Comparison of ENCODE assay signal across 25 mouse cellular contexts in genomic region chr3:122693039-122693438, GRCm38 (mm10). TPM values are rescaled to one million over a fixed set of nuclear protein-coding genes. Genes with fewer than 3 reads are reported as not detected.
A peak's percentile ranks its signal among the peaks of the same experiment; 100 is the strongest.
DNase-seq lines count a peak whose midpoint lies in the region; ATAC-seq and TF ChIP-seq lines count a peak whose summit lies in the region.
"Had no signal": no experiment of that assay in that cellular context is flagged by ENCODE, and none has a peak within 500 bp of the region (broad histone marks: within the 10 kb centered on the region; RNA-seq: fewer than 3 reads in every experiment).

No protein-coding gene starts in this region.

- peaks cover 0 to 2% of the 10 kb centered on the region in 2 experiments; a peak in 2 of 4 replicates for H3K36me3 ChIP-seq in MEL (ENCODE audit: control insufficient read depth in 1 of 2, insufficient read depth in 2 of 2, low read length in 2 of 2)
- H3K36me3 ChIP-seq: embryonic facial prominence, embryonic 10.5 days; embryonic facial prominence, embryonic 12.5 days; forebrain, embryonic 15.5 days; G1E had no signal

- no peak overlapping the region for H3K9ac ChIP-seq in MEL (ENCODE audit: control insufficient read depth, low read depth, low read length, poor library complexity, severe bottlenecking)
- H3K9ac ChIP-seq: embryonic facial prominence, embryonic 12.5 days; forebrain, embryonic 13.5 days; forebrain, embryonic 15.5 days; forebrain, postnatal 0 days had no signal

- H3K27me3 ChIP-seq in MEL (ENCODE audit: control insufficient read depth in 1 of 2, insufficient read depth in 2 of 2, low read length in 2 of 2), result no peaks in the 10 kb centered on the region
- H3K27me3 ChIP-seq: CH12.LX; embryonic facial prominence, embryonic 12.5 days; forebrain, embryonic 13.5 days; forebrain, embryonic 15.5 days; Patski had no signal

- DNase-seq in 416B (ENCODE audit: low read depth) (peak; percentile 70), MEL (ENCODE audit: low read depth, low spot score) (peak; percentile 71)
- no peak for DNase-seq in testis, postnatal 14 days (ENCODE audit: low spot score)
- DNase-seq in cerebellum, adult 9-11 months, result no peak
- no peak for DNase-seq in gastrocnemius, adult 2 months
- DNase-seq: adrenal gland, adult 8-10 months; adrenal gland, postnatal 14 days; adrenal gland, postnatal 36 days; B cell, adult 2 months; cerebellum, adult 11-12 months; cerebellum, adult 2 months; cerebellum, adult 9-10 months; cerebellum, postnatal 14 days; cerebellum, postnatal 36 days; forebrain, postnatal 0 days had no signal

- peaks cover 5 to 6% of the 10 kb centered on the region in 2 experiments; a peak in 3 of 4 replicates for H3K4me1 ChIP-seq in MEL (ENCODE audit: control insufficient read depth in 1 of 2, insufficient read depth in 2 of 2, low read length in 2 of 2)
- H3K4me1 ChIP-seq: embryonic facial prominence, embryonic 10.5 days; embryonic facial prominence, embryonic 12.5 days; forebrain, embryonic 13.5 days; forebrain, embryonic 15.5 days had no signal

- peak; percentile 72 to 76 for TF ChIP-seq EP300 in MEL (IDR thresholded peaks at IDR 0.05; ENCODE audit: low read depth in 1 of 2, low read length in 2 of 2)

- peak; percentile 81 for ATAC-seq in common myeloid progenitor, adult 5-6 weeks (replicated peaks; ENCODE audit: low read depth, poor library complexity, severe bottlenecking)
- ATAC-seq: activated CD4-positive, CD25-positive, alpha-beta regulatory T cell, adult 4 months; CD4-positive, CD25-positive, alpha-beta regulatory T cell, adult 4 months; forebrain, embryonic 13.5 days; forebrain, embryonic 15.5 days; forebrain, postnatal 0 days; Patski had no signal

- H3K27ac ChIP-seq in MEL (ENCODE audit: control insufficient read depth, low read depth, low read length), result peak overlapping the region; percentile 63
- no peak overlapping the region for H3K27ac ChIP-seq in gastrocnemius, adult 2 months
- H3K27ac ChIP-seq: embryonic facial prominence, embryonic 10.5 days; embryonic facial prominence, embryonic 12.5 days; forebrain, embryonic 13.5 days; forebrain, embryonic 15.5 days had no signal

- H3K79me2 ChIP-seq in MEL (ENCODE audit: control insufficient read depth, insufficient read depth, low read length, poor library complexity), result no peaks in the 10 kb centered on the region

- TF ChIP-seq RAD21 in MEL (IDR thresholded peaks at IDR 0.05; ENCODE audit: low read depth, low read length), result no peak

- intact Hi-C loops in gastrocnemius, adult 2 months (cut with DNase I), result no loop called here

- no peak overlapping the region for H3K4me3 ChIP-seq in MEL (ENCODE audit: control insufficient read depth in 1 of 2, insufficient read depth in 1 of 2, low read depth in 2 of 2, low read length in 2 of 2)
- H3K4me3 ChIP-seq in gastrocnemius, adult 2 months, result no peak overlapping the region
- H3K4me3 ChIP-seq: embryonic facial prominence, embryonic 10.5 days; embryonic facial prominence, embryonic 12.5 days; forebrain, embryonic 13.5 days; forebrain, embryonic 15.5 days had no signal

- no peaks in the 10 kb centered on the region for H3K9me3 ChIP-seq in MEL (replicated peaks; ENCODE audit: insufficient read depth, low read length)
- H3K9me3 ChIP-seq: embryonic facial prominence, embryonic 10.5 days; embryonic facial prominence, embryonic 12.5 days; forebrain, embryonic 13.5 days; forebrain, embryonic 15.5 days; G1E had no signal

- no peak for TF ChIP-seq CTCF in MEL (IDR thresholded peaks at IDR 0.05 in 2 of 3, conservative IDR thresholded peaks at IDR 0.05 in 1 of 3; ENCODE audit: control insufficient read depth in 1 of 3, insufficient read depth in 1 of 3, low read depth in 2 of 3, low read length in 3 of 3, poor library complexity in 1 of 3, severe bottlenecking in 1 of 3)
- no peak for TF ChIP-seq CTCF in gastrocnemius, adult 2 months (IDR thresholded peaks at IDR 0.05)

- TF ChIP-seq POLR2A in MEL (IDR thresholded peaks at IDR 0.05; ENCODE audit: control insufficient read depth in 1 of 2, insufficient read depth in 1 of 2, low read depth in 1 of 2, low read length in 2 of 2, poor library complexity in 1 of 2), result no peak

TF ChIP-seq in MEL, 35 proteins besides CTCF, POLR2A, EP300 and RAD21:
- TF ChIP-seq ZNF384 (IDR thresholded peaks at IDR 0.05; ENCODE audit: low read depth, low read length) (no peak), TCF12 (IDR thresholded peaks at IDR 0.05; ENCODE audit: low read depth, low read length) (peak; percentile 14; the same call in 1 of the 2 replicates), MYC (IDR thresholded peaks at IDR 0.05; ENCODE audit: low read depth, low read length) (peak; percentile 59; the same call in 1 of the 2 replicates), RCOR1 (IDR thresholded peaks at IDR 0.05; ENCODE audit: low read depth, low read length) (0 out of 2 replicates have a peak, but pooled peaks have one; percentile 22), CHD1 (IDR thresholded peaks at IDR 0.05; ENCODE audit: low read depth, low read length) (no peak), TBP (IDR thresholded peaks at IDR 0.05; ENCODE audit: low read depth, low read length) (0 out of 2 replicates have a peak, but pooled peaks have one; percentile 28), ZMIZ1 (IDR thresholded peaks at IDR 0.05; ENCODE audit: low read depth, low read length) (no peak), GATA1 (IDR thresholded peaks at IDR 0.05; ENCODE audit: low read depth, low read length) (peak; percentile 64), ETS1 (IDR thresholded peaks at IDR 0.05; ENCODE audit: low read depth, low read length) (peak; percentile 27; the same call in 1 of the 2 replicates), TAL1 (IDR thresholded peaks at IDR 0.05; ENCODE audit: low read length) (peak; percentile 54), E2F4 (IDR thresholded peaks at IDR 0.05; ENCODE audit: borderline replicate concordance, low read depth, low read length) (no peak), JUND (IDR thresholded peaks at IDR 0.05; ENCODE audit: low read depth, low read length) (no peak), NRF1 (IDR thresholded peaks at IDR 0.05; ENCODE audit: insufficient read depth, low read depth, low read length, poor library complexity, severe bottlenecking) (no peak)

RNA-seq across cellular contexts. Expression of gene Pde5a, which starts 35.7 kb away (rescaled TPM):
- not detected in 2 replicates for total RNA-seq in MEL (2012; rRNA removed)
- not detected for polyA plus RNA-seq in MEL (2012; ENCODE audit: insufficient read depth in 1 of 2, insufficient read length in 2 of 2, low read depth in 1 of 2, low replicate concordance in 2 of 2, missing spikeins in 1 of 2)
- 7.1 and 10.1 TPM in 2 replicates for total RNA-seq in common myeloid progenitor, adult 5-6 weeks (2017)
- 1 to 10 TPM; 1.7 to 2.0 TPM for total RNA-seq in gastrocnemius, adult 2 months (2021)
- polyA plus RNA-seq: G1E had no signal

Comparison
In these comparisons a context has a peak if more than half of its experiments do, and no peak if none do; other contexts are left out.
1. DNase-seq: peak in 416B (single experiment) and MEL (single experiment); none in testis, postnatal 14 days (single experiment), cerebellum, adult 9-11 months (single experiment) and gastrocnemius, adult 2 months (single experiment).